Mouse (Mus musculus): Measurements from ENCODE around the gene Pdzd4.

- no peak for TF ChIP-seq POLR2A (IDR thresholded peaks at IDR 0.05; ENCODE audit: low read depth, low read length)
- TF ChIP-seq CTCF (conservative IDR thresholded peaks at IDR 0.05; ENCODE audit: insufficient read depth, insufficient read length, low read depth, low read length), result no peak
These were observed at the start of gene Pdzd4 for GRCm38 (mm10) chrX:73824185-73825151.

All from kidney, adult 2 months (tissue).